Mouse (Mus musculus) adipocyte (in vitro differentiated cells): Measurements from ENCODE around the gene Uchl4.
A peak's percentile ranks its signal among the peaks of the same experiment; 100 is the strongest.
"Not testable (repeated sequence)": the region's sequence is repeated elsewhere in the genome, so short reads cannot be mapped to it uniquely, and the experiment has no call there.

Experiments used
- DNase-seq: peaks from one replicate; pipeline ENCODE4 v3.0.0-alpha.2; 2016; ENCODE audit warnings: low spot score

Gene Uchl4

GRCm38 (mm10) chr9:64231171-64231570, 3.8 kb upstream of the Uchl4 start:
- DNase-seq: no peak

GRCm38 (mm10) chr9:64231674-64232073, 3.3 kb upstream of the Uchl4 start:
- DNase-seq: no peak

- DNase-seq: no peak
Observed at GRCm38 (mm10) chr9:64232257-64232957, 2.6 kb upstream of the Uchl4 start.

GRCm38 (mm10) chr9:64233656-64234055, 1.3 kb upstream of the Uchl4 start:
- no peak for DNase-seq

- DNase-seq: no peak
Observed at GRCm38 (mm10) chr9:64236056-64236455, 1.1 kb downstream of the Uchl4 start.

- no peak for DNase-seq
Observed at GRCm38 (mm10) chr9:64240116-64240515, 5.1 kb downstream of the Uchl4 start.

GRCm38 (mm10) chr9:64240681-64241080, 5.7 kb downstream of the Uchl4 start:
- DNase-seq: no peak

- DNase-seq: no peak
Observed at GRCm38 (mm10) chr9:64242381-64242831, 7.4 kb downstream of the Uchl4 start.

GRCm38 (mm10) chr9:64249371-64249770, 14.4 kb downstream of the Uchl4 start:
- DNase-seq: no peak

- DNase-seq: no peak
Observed at GRCm38 (mm10) chr9:64250111-64250730, 15.2 kb downstream of the Uchl4 start.

GRCm38 (mm10) chr9:64252591-64253020, 17.6 kb downstream of the Uchl4 start:
- DNase-seq: peak; percentile 42

GRCm38 (mm10) chr9:64253021-64253904, 18.3 kb downstream of the Uchl4 start, which contains the start of gene Map2k1:
TSS of gene Map2k1 (minus strand) at chr9:64253631.
- DNase-seq: peak; percentile 99

- no peak for DNase-seq
Observed at GRCm38 (mm10) chr9:64255422-64255821, 20.4 kb downstream of the Uchl4 start.

GRCm38 (mm10) chr9:64256204-64256603, 21.2 kb downstream of the Uchl4 start:
- no peak for DNase-seq

GRCm38 (mm10) chr9:64259906-64260305, 24.9 kb downstream of the Uchl4 start:
- DNase-seq: no peak

- DNase-seq: no peak
Observed at GRCm38 (mm10) chr9:64261023-64261422, 26.0 kb downstream of the Uchl4 start.

GRCm38 (mm10) chr9:64264813-64265212, 29.8 kb downstream of the Uchl4 start:
- DNase-seq: no peak

GRCm38 (mm10) chr9:64267231-64267630, 32.2 kb downstream of the Uchl4 start:
- no peak for DNase-seq

GRCm38 (mm10) chr9:64268196-64268595, 33.2 kb downstream of the Uchl4 start:
- no peak for DNase-seq

- DNase-seq: not testable (repeated sequence)
Observed at GRCm38 (mm10) chr9:64268836-64269235, 33.8 kb downstream of the Uchl4 start.

GRCm38 (mm10) chr9:64271249-64271648, 36.2 kb downstream of the Uchl4 start:
- no peak for DNase-seq

GRCm38 (mm10) chr9:64272611-64273010, 37.6 kb downstream of the Uchl4 start:
- DNase-seq: no peak

GRCm38 (mm10) chr9:64273757-64274156, 38.8 kb downstream of the Uchl4 start:
- DNase-seq: no peak
